Mouse (Mus musculus): ENCODE data around the gene Mrps23. TPM values are rescaled to one million over a fixed set of nuclear protein-coding genes. Genes with fewer than 3 reads are reported as not detected.

Gene Mrps23
- polyA plus RNA-seq, 1 experiment from 2014 or later, result 105 TPM

Other genes starting within 250 kb of the Mrps23 start
- 23.5 and 25.6 TPM in 2 replicates for gene Dynll2, start 216.9 kb upstream of the Mrps23 start, polyA plus RNA-seq (2015; fragmentation: Nextera tagmentation; extraction: Ambion mirVana)
- 158 and 185 TPM in 2 replicates for gene Srsf1, start 157.0 kb upstream of the Mrps23 start, polyA plus RNA-seq (2015; fragmentation: Nextera tagmentation; extraction: Ambion mirVana)
- 22.3 and 24.3 TPM in 2 replicates for gene Vezf1, start 136.1 kb upstream of the Mrps23 start, polyA plus RNA-seq (2015; fragmentation: Nextera tagmentation; extraction: Ambion mirVana)
- 15.2 and 17.6 TPM in 2 replicates for gene Cuedc1, start 106.3 kb upstream of the Mrps23 start, polyA plus RNA-seq (2015; fragmentation: Nextera tagmentation; extraction: Ambion mirVana)
- not detected in 2 replicates for gene Ccdc182, start 89.7 kb downstream of the Mrps23 start, polyA plus RNA-seq (2015; fragmentation: Nextera tagmentation; extraction: Ambion mirVana)

Measured in heart, embryonic 16.5 days (tissue).